In genomic region chr4:154922291-154922690, GRCm38 (mm10) we compare ENCODE assay signal across 16 mouse cellular contexts. TPM values are rescaled to one million over a fixed set of nuclear protein-coding genes. Genes with fewer than 3 reads are reported as not detected.
DNase-seq lines count a peak whose midpoint lies in the region; TF ChIP-seq lines count a peak whose summit lies in the region.
"Had no signal": no experiment of that assay in that cellular context is flagged by ENCODE, and none has a peak within 500 bp of the region (broad histone marks: within the 10 kb centered on the region; RNA-seq: fewer than 3 reads in every experiment).

No protein-coding gene starts in this region.

- 15% methylated on average over 4 of the region's 4 CpGs for WGBS in cerebellum, adult 2 months

- intact Hi-C loops in heart, postnatal 10 days (cut with DNase I), result no loop called here

- H3K27ac ChIP-seq in cerebellum, adult 2 months (ENCODE audit: insufficient read depth, low read length), result no peak overlapping the region
- H3K27ac ChIP-seq: embryonic facial prominence, embryonic 12.5 days; hindbrain, embryonic 14.5 days had no signal

- no peak overlapping the region for H3K4me3 ChIP-seq in cerebellum, adult 2 months (replicated peaks; ENCODE audit: insufficient read depth, low read depth, low read length)
- H3K4me3 ChIP-seq: embryonic facial prominence, embryonic 12.5 days had no signal

- TF ChIP-seq CTCF in cerebellum, adult 2 months (IDR thresholded peaks at IDR 0.05; ENCODE audit: borderline replicate concordance, insufficient read depth, low read depth, low read length), result no peak

- H3K4me1 ChIP-seq in cerebellum, adult 2 months (ENCODE audit: control insufficient read depth, insufficient read depth, low read length), result peaks cover 8% of the 10 kb centered on the region

- no peak for TF ChIP-seq POLR2A in cerebellum, adult 2 months (IDR thresholded peaks at IDR 0.05; ENCODE audit: borderline replicate concordance, insufficient read depth, low read length)

- H3K27me3 ChIP-seq in cerebellum, adult 2 months (ENCODE audit: control insufficient read depth, insufficient read depth, low read length), result no peaks in the 10 kb centered on the region
- H3K27me3 ChIP-seq: embryonic facial prominence, embryonic 12.5 days had no signal

- peak; percentile 48 to 71 for DNase-seq in cerebellum, adult 2 months
- no peak for DNase-seq in cerebellum, adult 11 months
- peak; percentile 81 for DNase-seq in heart, adult 11 months
- no peak for DNase-seq in heart, postnatal 10 days
- DNase-seq in cerebellum, postnatal 14 days, result peak; percentile 57 to 59
- peak; percentile 79 for DNase-seq in skeletal muscle tissue, adult 2 months (ENCODE audit: low read depth, low spot score)
- no peak for DNase-seq in spleen, adult 18-20 months
- DNase-seq: adrenal gland, postnatal 25 days; heart, postnatal 14 days; kidney, adult 9 months; thymus, postnatal 36 days had no signal

RNA-seq across cellular contexts. Expression of gene Tnfrsf14, which starts 6.1 kb away (rescaled TPM):
- polyA plus RNA-seq in cerebellum, adult 2 months (2012; rRNA removed), result 0.80 and 1.3 TPM in 2 replicates
- total RNA-seq in heart, postnatal 10 days (2021), result 1 to 10 TPM; 4.1 to 5.7 TPM

RNA-seq across cellular contexts. Expression of gene Fam213b, which starts 23.4 kb away (rescaled TPM):
- polyA plus RNA-seq in cerebellum, adult 2 months (2012; rRNA removed), result 171 and 180 TPM in 2 replicates
- 10 to 100 TPM; 61.7 to 64.3 TPM for total RNA-seq in heart, postnatal 10 days (2021)
- total RNA-seq: G1E had no signal
- polyA plus RNA-seq: G1E had no signal

RNA-seq across cellular contexts. Expression of gene Hes5, which starts 38.4 kb away (rescaled TPM):
- 4.6 and 4.8 TPM in 2 replicates for polyA plus RNA-seq in cerebellum, adult 2 months (2012; rRNA removed)
- total RNA-seq in heart, postnatal 10 days (2021), result not detected
- total RNA-seq: adrenal gland, postnatal 25 days; G1E; heart, postnatal 14 days had no signal
- polyA plus RNA-seq: G1E had no signal

RNA-seq across cellular contexts. Expression of gene Pank4, which starts 41.6 kb away (rescaled TPM):
- polyA plus RNA-seq in cerebellum, adult 2 months (2012; rRNA removed), result 84.6 and 85.5 TPM in 2 replicates
- total RNA-seq in heart, postnatal 10 days (2021), result 10 to 100 TPM; 36.5 to 36.8 TPM

RNA-seq across cellular contexts. Expression of gene Mmel1, which starts 52.9 kb away (rescaled TPM):
- polyA plus RNA-seq in cerebellum, adult 2 months (2012; rRNA removed), result 2.7 and 3.3 TPM in 2 replicates
- total RNA-seq in heart, postnatal 10 days (2021), result under 1 TPM; 0.32 to 0.48 TPM
- polyA plus RNA-seq: activated CD4-positive, CD25-positive, alpha-beta regulatory T cell, adult 4 months; intestine, embryonic 14.5 days had no signal

Comparison
In these comparisons a context has a peak if more than half of its experiments do, and no peak if none do; other contexts are left out.
1. DNase-seq: peak in cerebellum, adult 2 months (2 of 2), heart, adult 11 months (single experiment), cerebellum, postnatal 14 days (2 of 2) and skeletal muscle tissue, adult 2 months (single experiment); none in cerebellum, adult 11 months (single experiment), heart, postnatal 10 days (0 of 2) and spleen, adult 18-20 months (0 of 2).